Mouse (Mus musculus) hindbrain, embryonic 16.5 days (tissue): ENCODE measurements at regions not wholly inside any gene's neighbourhood (a gene's known extent, or its start where the extent isn't known, plus 50 kb on each side); places are given as distances from the start of the nearest gene placed in this dataset.
"Not testable (repeated sequence)": the region's sequence is repeated elsewhere in the genome, so short reads cannot be mapped to it uniquely, and the experiment has no call there.

Experiments
- ATAC-seq: fragments of 200-750 bp; cut with Nextera tagmentation; 2 replicates; pipeline ENCODE4 v1.8.0; 2017; ENCODE audit warnings: moderate TSS enrichment, moderate library complexity
- H3K27ac ChIP-seq: fragments of 300-500 bp; sonication (generic); 2 replicates; pipeline ENCODE4 v1.5.1; 2014; ENCODE audit warnings: low read depth, mild to moderate bottlenecking, control low read depth, low read length, moderate library complexity
- H3K27me3 ChIP-seq: fragments of 300-500 bp; sonication (generic); replicated peaks from 2 replicates; pipeline ENCODE4 v1.6.1; 2014; ENCODE audit warnings: low read length; ENCODE audit not compliant: control insufficient read depth, insufficient read depth
- H3K36me3 ChIP-seq: fragments of 300-500 bp; sonication (generic); 2 replicates; pipeline ENCODE4 v1.6.1; 2014; ENCODE audit warnings: mild to moderate bottlenecking, low read length, moderate library complexity, mixed read lengths; ENCODE audit not compliant: control insufficient read depth, insufficient read depth
- H3K4me1 ChIP-seq: fragments of 300-500 bp; sonication (generic); 2 replicates; pipeline ENCODE4 v1.6.1; 2014; ENCODE audit warnings: low read depth, low read length; ENCODE audit not compliant: control insufficient read depth, insufficient read depth
- H3K4me2 ChIP-seq: fragments of 300-500 bp; sonication (generic); 2 replicates; pipeline ENCODE4 v1.6.1; 2014; ENCODE audit warnings: mild to moderate bottlenecking, low read length, control low read depth, moderate library complexity
- H3K4me3 ChIP-seq: fragments of 300-500 bp; sonication (generic); 2 replicates; pipeline ENCODE4 v1.5.1; 2014; ENCODE audit warnings: mild to moderate bottlenecking, low read length, control low read depth, moderate library complexity
- H3K9ac ChIP-seq: fragments of 300-500 bp; sonication (generic); 2 replicates; pipeline ENCODE4 v1.6.1; 2014; ENCODE audit warnings: low read depth, mild to moderate bottlenecking, control low read depth, low read length, moderate library complexity
- H3K9me3 ChIP-seq: fragments of 300-500 bp; sonication (generic); 2 replicates; pipeline ENCODE4 v1.6.1; 2014; ENCODE audit warnings: mild to moderate bottlenecking, low read length, moderate library complexity; ENCODE audit not compliant: control insufficient read depth
- WGBS: fragments of 180-500 bp; shearing (Covaris S2); extraction: QIAGEN DNeasy Blood & Tissue Kit; methylation state at CpG from one replicate; pipeline ENCODE4 v1.1.7; 2014; 5-methylcytosine and 5-hydroxymethylcytosine counted together

DNA sequence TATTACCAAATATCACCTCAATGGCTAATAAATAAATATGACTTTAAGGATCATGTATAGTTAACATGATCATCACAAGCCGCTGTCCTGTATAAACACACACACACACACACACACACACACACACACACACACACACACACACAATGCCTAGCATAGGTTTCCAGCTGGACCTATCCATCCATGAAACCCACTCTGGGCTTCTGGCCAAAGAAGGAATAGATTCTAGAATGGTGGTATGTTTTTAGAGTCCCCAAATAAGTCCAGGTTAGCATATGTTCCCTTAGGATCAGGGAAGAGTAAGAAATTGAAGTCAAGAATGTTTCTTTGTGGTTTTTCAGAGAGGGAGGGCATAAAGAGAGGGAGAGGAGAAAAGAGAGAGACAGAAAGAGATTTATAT is 110.6 kb upstream of the Ndn start:
- H3K36me3 ChIP-seq, result no peaks in the 10 kb centered on the region
- H3K9me3 ChIP-seq, result no peaks in the 10 kb centered on the region; the same call in 1 of the 2 replicates
- 77% methylated on average over 1 of the region's 1 CpGs for WGBS
- no peak for ATAC-seq
- H3K4me1 ChIP-seq, result no peaks in the 10 kb centered on the region; the same call in 1 of the 2 replicates
- H3K27me3 ChIP-seq, result no peaks in the 10 kb centered on the region
- H3K27ac ChIP-seq, result no peak overlapping the region
- H3K4me3 ChIP-seq, result no peak overlapping the region
- no peak overlapping the region for H3K9ac ChIP-seq
- no peak overlapping the region for H3K4me2 ChIP-seq

DNA sequence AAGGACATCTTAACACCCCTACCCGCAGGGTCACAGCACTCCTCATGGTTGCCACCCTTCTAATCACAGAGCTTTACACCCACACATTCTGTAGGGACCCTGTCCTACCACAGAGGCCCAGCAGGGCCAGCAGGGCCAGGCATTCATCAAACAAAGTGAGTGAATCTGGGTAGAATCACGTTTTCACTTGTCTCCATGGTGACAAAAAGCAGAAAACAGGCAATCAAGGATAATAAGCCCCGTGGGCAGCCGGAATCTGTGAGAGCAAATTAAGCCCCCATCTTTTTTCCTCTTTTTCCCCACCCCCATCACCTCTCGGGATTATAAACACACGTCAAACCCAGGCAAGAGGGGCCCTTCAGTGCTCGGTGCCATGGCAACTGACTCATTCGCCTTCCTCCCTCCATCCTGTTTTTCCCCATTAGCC is 84.7 kb upstream of the Ndn start:
- 23% methylated on average over 8 of the region's 8 CpGs for WGBS
- no peaks in the 10 kb centered on the region for H3K4me1 ChIP-seq
- no peaks in the 10 kb centered on the region for H3K9me3 ChIP-seq
- no peak overlapping the region for H3K9ac ChIP-seq
- no peaks in the 10 kb centered on the region for H3K36me3 ChIP-seq
- peak; percentile 89 for ATAC-seq
- H3K4me3 ChIP-seq, result no peak overlapping the region
- H3K27me3 ChIP-seq, result no peaks in the 10 kb centered on the region
- peak overlapping the region; percentile 48; the same call in 1 of the 2 replicates for H3K27ac ChIP-seq
- peak overlapping the region; percentile 1; the same call in 1 of the 2 replicates for H3K4me2 ChIP-seq

DNA sequence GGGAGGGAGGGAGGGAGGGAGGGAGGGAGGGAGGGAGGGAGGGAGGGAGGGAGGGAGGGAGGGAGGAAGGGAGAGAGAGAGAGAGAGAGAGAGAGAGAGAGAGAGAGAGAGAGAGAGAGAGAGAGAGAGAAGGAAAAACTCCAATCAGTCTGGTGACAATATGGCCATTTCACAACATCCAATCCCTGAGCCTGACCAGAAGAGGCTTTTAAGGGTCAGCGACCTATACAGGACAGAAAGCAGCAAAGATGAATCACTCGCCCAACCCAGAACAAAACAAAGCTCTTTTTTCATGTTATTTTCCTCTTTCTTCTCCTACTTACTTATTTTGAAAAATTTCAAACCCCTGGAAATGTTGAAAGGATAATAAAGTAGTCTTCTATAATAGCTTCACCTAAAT is 84.2 kb upstream of the Ndn start:
- not testable (repeated sequence) for H3K9me3 ChIP-seq, ATAC-seq, H3K9ac ChIP-seq, H3K27ac ChIP-seq, H3K27me3 ChIP-seq, H3K4me3 ChIP-seq, H3K36me3 ChIP-seq, H3K4me1 ChIP-seq, H3K4me2 ChIP-seq
- 62% methylated on average over 2 of the region's 2 CpGs for WGBS

GRCm38 (mm10) chr7:62269156-62269855 is 77.1 kb upstream of the Ndn start:
- no peak overlapping the region for H3K4me3 ChIP-seq
- H3K4me1 ChIP-seq, result no peaks in the 10 kb centered on the region
- H3K9me3 ChIP-seq, result no peaks in the 10 kb centered on the region
- no peak for ATAC-seq
- H3K9ac ChIP-seq, result no peak overlapping the region
- 54% methylated on average over 1 of the region's 1 CpGs for WGBS
- no peak overlapping the region for H3K27ac ChIP-seq
- no peaks in the 10 kb centered on the region for H3K36me3 ChIP-seq
- no peaks in the 10 kb centered on the region for H3K27me3 ChIP-seq
- no peak overlapping the region for H3K4me2 ChIP-seq

GRCm38 (mm10) chr7:62276219-62276618 is 70.2 kb upstream of the Ndn start:
- Histone ChIP-seq H3K4me2 (no peak overlapping the region), H3K4me3 (no peak overlapping the region), H3K27ac (no peak overlapping the region), H3K9me3 (peaks cover 2% of the 10 kb centered on the region; the same call in 1 of the 2 replicates), H3K9ac (no peak overlapping the region), H3K36me3 (no peaks in the 10 kb centered on the region), H3K27me3 (no peaks in the 10 kb centered on the region), H3K4me1 (no peaks in the 10 kb centered on the region)
- 36% methylated on average over 2 of the region's 2 CpGs for WGBS
- ATAC-seq, result no peak

- Histone ChIP-seq H3K4me2 (no peak overlapping the region), H3K27ac (no peak overlapping the region), H3K9ac (no peak overlapping the region), H3K9me3 (peaks cover 2% of the 10 kb centered on the region; the same call in 1 of the 2 replicates), H3K36me3 (no peaks in the 10 kb centered on the region), H3K4me3 (no peak overlapping the region), H3K27me3 (no peaks in the 10 kb centered on the region), H3K4me1 (no peaks in the 10 kb centered on the region)
- 33% methylated on average over 2 of the region's 2 CpGs for WGBS
- ATAC-seq, result no peak
Observed at GRCm38 (mm10) chr7:62278492-62278891, 67.9 kb upstream of the Ndn start.

DNA sequence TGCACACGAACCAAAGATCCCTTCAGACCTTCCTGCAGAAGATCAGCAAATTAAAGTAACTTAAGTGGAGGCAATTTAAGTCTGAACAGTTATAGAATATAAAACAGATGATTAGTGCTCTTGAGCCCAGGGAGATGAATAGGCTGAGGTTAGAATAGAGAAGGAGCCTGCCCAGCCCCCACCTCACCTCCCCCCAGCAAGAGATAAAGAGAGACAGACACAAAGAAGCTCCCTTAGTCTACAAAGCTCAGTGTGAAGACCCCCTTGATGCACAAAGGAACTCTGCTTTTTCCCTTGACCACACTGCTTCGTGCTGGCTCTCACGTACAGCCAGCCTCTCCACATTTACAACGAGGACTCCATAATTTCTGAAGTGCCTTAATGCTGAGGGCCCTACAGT is 67.3 kb upstream of the Ndn start:
- H3K27ac ChIP-seq, result no peak overlapping the region
- no peak for ATAC-seq
- H3K4me1 ChIP-seq, result no peaks in the 10 kb centered on the region
- no peak overlapping the region for H3K4me2 ChIP-seq
- no peaks in the 10 kb centered on the region for H3K27me3 ChIP-seq
- 49% methylated on average over 4 of the region's 4 CpGs for WGBS
- no peaks in the 10 kb centered on the region for H3K36me3 ChIP-seq
- no peak overlapping the region for H3K9ac ChIP-seq
- no peak overlapping the region for H3K4me3 ChIP-seq
- H3K9me3 ChIP-seq, result peaks cover 2% of the 10 kb centered on the region; the same call in 1 of the 2 replicates
